Mouse (Mus musculus): ENCODE measurements around the gene Cep112.

GRCm38 (mm10) chr11:108682014-108682413 is 257.0 kb downstream of the Cep112 start:
- TF ChIP-seq CTCF (IDR thresholded peaks at IDR 0.05; ENCODE audit: insufficient read depth, low read depth, low read length) (no peak), POLR2A (IDR thresholded peaks at IDR 0.05; ENCODE audit: insufficient read depth, low read depth, low read length) (no peak)

All from olfactory bulb, adult 2 months (tissue).